8 mouse cellular contexts compared by ENCODE assay signal in the genomic region with DNA sequence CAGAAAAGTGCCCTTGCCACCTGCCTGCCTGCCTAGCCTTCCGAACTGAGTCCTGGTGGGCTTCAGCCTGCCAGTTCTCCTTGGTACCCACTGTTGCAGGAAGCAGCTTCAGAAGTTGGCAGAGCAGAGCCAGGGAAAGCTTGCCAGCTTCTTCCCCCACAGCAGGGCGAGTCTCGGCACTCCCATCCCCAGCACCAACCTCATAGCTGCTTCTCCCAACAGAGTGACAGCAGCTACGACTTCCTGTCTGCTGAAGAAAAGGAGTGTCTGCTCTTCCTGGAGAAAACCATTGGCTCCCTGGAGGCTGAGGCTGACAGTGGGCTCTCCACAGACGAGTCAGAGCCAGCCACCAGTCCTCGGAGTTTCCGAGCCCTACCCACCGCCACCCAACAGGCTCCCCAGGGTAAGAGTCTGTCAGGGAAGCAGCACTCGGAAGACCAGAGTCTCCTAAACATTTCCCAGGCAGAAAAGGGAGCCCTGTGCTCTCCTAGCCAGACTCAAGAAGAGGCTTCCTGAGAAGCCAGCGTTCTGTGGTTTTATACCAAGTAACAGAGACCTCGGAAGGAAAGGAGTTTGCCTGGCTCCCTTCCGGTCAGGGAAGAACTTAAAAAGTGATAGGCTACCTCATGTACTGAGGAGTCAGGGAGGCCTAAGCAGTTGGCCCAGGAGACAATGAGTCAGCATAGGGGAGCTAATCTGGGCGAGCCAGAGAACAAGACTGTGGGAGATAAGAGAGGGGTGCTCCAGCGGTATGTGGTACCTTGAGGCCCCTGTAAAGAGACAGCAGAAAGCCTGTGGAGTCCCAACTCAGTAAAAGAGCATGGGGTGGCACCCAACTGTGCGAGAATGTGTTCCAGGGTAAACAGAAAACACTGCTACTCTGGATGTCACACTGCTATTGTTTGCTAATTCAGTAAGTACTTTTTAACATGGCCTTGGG. TPM values are rescaled to one million over a fixed set of nuclear protein-coding genes. Genes with fewer than 3 reads are reported as not detected.
DNase-seq lines count a peak whose midpoint lies in the region; ATAC-seq and TF ChIP-seq lines count a peak whose summit lies in the region.

No protein-coding gene starts in this region.

- WGBS in midbrain, embryonic 11.5 days, result 58% methylated on average over 15 of the region's 15 CpGs
- WGBS in midbrain, embryonic 15.5 days, result 58% methylated on average over 15 of the region's 15 CpGs
- WGBS in liver, embryonic 11.5 days, result 26% methylated on average over 15 of the region's 15 CpGs
- WGBS in small intestine, adult 2 months, result 33% methylated on average over 15 of the region's 15 CpGs

- no peaks in the 10 kb centered on the region for H3K4me1 ChIP-seq in midbrain, embryonic 11.5 days (ENCODE audit: control insufficient read depth, insufficient read depth, low read length)
- H3K4me1 ChIP-seq in midbrain, embryonic 15.5 days, result no peaks in the 10 kb centered on the region
- peaks cover 77% of the 10 kb centered on the region for H3K4me1 ChIP-seq in liver, embryonic 11.5 days (replicated peaks; ENCODE audit: control insufficient read depth, insufficient read depth, low read length)
- H3K4me1 ChIP-seq in small intestine, adult 2 months (ENCODE audit: control insufficient read depth, insufficient read depth, insufficient read length, low read length), result peaks cover 38% of the 10 kb centered on the region

- no peak overlapping the region for H3K4me2 ChIP-seq in midbrain, embryonic 11.5 days
- no peak overlapping the region for H3K4me2 ChIP-seq in midbrain, embryonic 15.5 days
- H3K4me2 ChIP-seq in liver, embryonic 11.5 days, result peak overlapping the region; percentile 83

- no peak for TF ChIP-seq POLR2A in small intestine, adult 2 months (IDR thresholded peaks at IDR 0.05; ENCODE audit: low read depth, low read length)

- no peaks in the 10 kb centered on the region for H3K9me3 ChIP-seq in midbrain, embryonic 11.5 days (ENCODE audit: control insufficient read depth, low read length)
- H3K9me3 ChIP-seq in midbrain, embryonic 15.5 days, result no peaks in the 10 kb centered on the region
- H3K9me3 ChIP-seq in liver, embryonic 11.5 days (ENCODE audit: control insufficient read depth, low read length), result no peaks in the 10 kb centered on the region

- TF ChIP-seq CTCF in small intestine, adult 2 months (IDR thresholded peaks at IDR 0.05; ENCODE audit: extremely low read depth, insufficient read length, insufficient replicate concordance, low read depth, low read length), result no peak

- no peak overlapping the region for H3K4me3 ChIP-seq in midbrain, embryonic 11.5 days (ENCODE audit: low read depth, low read length)
- no peak overlapping the region for H3K4me3 ChIP-seq in midbrain, embryonic 15.5 days
- H3K4me3 ChIP-seq in liver, embryonic 11.5 days (ENCODE audit: low read depth, low read length), result peak overlapping the region; percentile 57
- no peak overlapping the region for H3K4me3 ChIP-seq in small intestine, adult 2 months (ENCODE audit: low read depth, low read length)

- no peak overlapping the region for H3K9ac ChIP-seq in midbrain, embryonic 11.5 days (ENCODE audit: low read length)
- H3K9ac ChIP-seq in midbrain, embryonic 15.5 days, result no peak overlapping the region
- peak overlapping the region; percentile 81 for H3K9ac ChIP-seq in liver, embryonic 11.5 days (ENCODE audit: low read depth, low read length)

- peak overlapping the region; percentile 1; the same call in 1 of the 2 replicates for H3K27ac ChIP-seq in midbrain, embryonic 11.5 days (ENCODE audit: low read depth, low read length)
- no peak overlapping the region for H3K27ac ChIP-seq in midbrain, embryonic 15.5 days
- H3K27ac ChIP-seq in liver, embryonic 11.5 days (ENCODE audit: low read depth, low read length), result peak overlapping the region; percentile 99
- H3K27ac ChIP-seq in small intestine, adult 2 months (ENCODE audit: insufficient read depth, low read depth, low read length), result peak overlapping the region; percentile 58

- H3K27me3 ChIP-seq in midbrain, embryonic 11.5 days (ENCODE audit: control insufficient read depth, insufficient read depth, low read length), result no peaks in the 10 kb centered on the region
- H3K27me3 ChIP-seq in midbrain, embryonic 15.5 days (replicated peaks), result no peaks in the 10 kb centered on the region
- H3K27me3 ChIP-seq in liver, embryonic 11.5 days (replicated peaks; ENCODE audit: control insufficient read depth, insufficient read depth, low read length), result no peaks in the 10 kb centered on the region
- no peaks in the 10 kb centered on the region for H3K27me3 ChIP-seq in small intestine, adult 2 months (ENCODE audit: control insufficient read depth, insufficient read depth, low read length)

- no peaks in the 10 kb centered on the region for H3K36me3 ChIP-seq in midbrain, embryonic 11.5 days (ENCODE audit: control insufficient read depth, insufficient read depth, low read length)
- no peaks in the 10 kb centered on the region for H3K36me3 ChIP-seq in midbrain, embryonic 15.5 days (replicated peaks)
- no peaks in the 10 kb centered on the region for H3K36me3 ChIP-seq in liver, embryonic 11.5 days (ENCODE audit: control insufficient read depth, insufficient read depth, low read length)
- peaks cover 61% of the 10 kb centered on the region for H3K36me3 ChIP-seq in small intestine, adult 2 months (ENCODE audit: control insufficient read depth, insufficient read depth, low read length)

- no peak for ATAC-seq in midbrain, embryonic 11.5 days (ENCODE audit: low FRiP score)
- ATAC-seq in midbrain, embryonic 15.5 days (replicated peaks), result no peak
- ATAC-seq in common myeloid progenitor, adult 5-6 weeks (replicated peaks; ENCODE audit: low read depth, poor library complexity, severe bottlenecking), result peak; percentile 88
- peak; percentile 98 for ATAC-seq in liver, embryonic 11.5 days (replicated peaks; ENCODE audit: low FRiP score)

- DNase-seq in midbrain, embryonic 11.5 days (ENCODE audit: low spot score, missing footprints), result peak; percentile 82
- peak; percentile 13 for DNase-seq in heart, postnatal 4 days
- peak; percentile 70 for DNase-seq in liver, embryonic 11.5 days (ENCODE audit: low spot score)
- DNase-seq in adrenal gland, adult 2 months, result no peak
- DNase-seq in ovary, postnatal 36 days (ENCODE audit: low spot score), result no peak

RNA-seq across cellular contexts. Expression of gene AA986860, which starts 9.3 kb away (rescaled TPM):
- polyA plus RNA-seq in midbrain, embryonic 11.5 days (2014; fragmentation: Nextera tagmentation; extraction: Ambion mirVana), result 0.29 and 0.37 TPM in 2 replicates
- polyA plus RNA-seq in midbrain, embryonic 15.5 days (2015; fragmentation: Nextera tagmentation; extraction: Ambion mirVana), result 0.26 and 0.56 TPM in 2 replicates
- 0.37 and 0.44 TPM in 2 replicates for total RNA-seq in common myeloid progenitor, adult 5-6 weeks (2017)
- under 1 TPM; 0.79 to 0.97 TPM for total RNA-seq in heart, postnatal 4 days (2021)
- 7.1 and 7.9 TPM in 2 replicates for polyA plus RNA-seq in liver, embryonic 11.5 days (2014; fragmentation: Nextera tagmentation; extraction: Ambion mirVana)
- 15.1 and 64.1 TPM in 2 replicates for polyA plus RNA-seq in small intestine, adult 2 months (2012; rRNA removed)
- total RNA-seq in adrenal gland, adult 2 months (2021), result 1 to 10 TPM; 3.1 to 6.8 TPM
- 1.8 and 3.7 TPM in 2 replicates for polyA plus RNA-seq in adrenal gland, adult 2 months (2012; rRNA removed)

RNA-seq across cellular contexts. Expression of gene Pfkfb2, which starts 12.0 kb away (rescaled TPM):
- polyA plus RNA-seq in midbrain, embryonic 11.5 days (2014; fragmentation: Nextera tagmentation; extraction: Ambion mirVana), result 6.3 and 9.5 TPM in 2 replicates
- 22.2 and 25.5 TPM in 2 replicates for polyA plus RNA-seq in midbrain, embryonic 15.5 days (2015; fragmentation: Nextera tagmentation; extraction: Ambion mirVana)
- 19.4 and 22.3 TPM in 2 replicates for total RNA-seq in common myeloid progenitor, adult 5-6 weeks (2017)
- total RNA-seq in heart, postnatal 4 days (2021), result 10 to 100 TPM; 25.6 to 26.0 TPM
- polyA plus RNA-seq in liver, embryonic 11.5 days (2014; fragmentation: Nextera tagmentation; extraction: Ambion mirVana), result 4.9 and 6.1 TPM in 2 replicates
- 4.2 and 9.6 TPM in 2 replicates for polyA plus RNA-seq in small intestine, adult 2 months (2012; rRNA removed)
- total RNA-seq in adrenal gland, adult 2 months (2021), result 10 to 100 TPM; 26.1 to 35.5 TPM
- 5.8 and 5.9 TPM in 2 replicates for polyA plus RNA-seq in adrenal gland, adult 2 months (2012; rRNA removed)

RNA-seq across cellular contexts. Expression of gene Yod1, which starts 23.9 kb away (rescaled TPM):
- 11.7 and 13.6 TPM in 2 replicates for polyA plus RNA-seq in midbrain, embryonic 11.5 days (2014; fragmentation: Nextera tagmentation; extraction: Ambion mirVana)
- 17.6 TPM in 2 replicates for polyA plus RNA-seq in midbrain, embryonic 15.5 days (2015; fragmentation: Nextera tagmentation; extraction: Ambion mirVana)
- 10.3 and 10.7 TPM in 2 replicates for total RNA-seq in common myeloid progenitor, adult 5-6 weeks (2017)
- 1 to 10 TPM; 6.4 to 6.5 TPM for total RNA-seq in heart, postnatal 4 days (2021)
- polyA plus RNA-seq in liver, embryonic 11.5 days (2014; fragmentation: Nextera tagmentation; extraction: Ambion mirVana), result 26.5 and 26.6 TPM in 2 replicates
- polyA plus RNA-seq in small intestine, adult 2 months (2012; rRNA removed), result 0.50 and 1.5 TPM in 2 replicates
- 10 to 100 TPM in 1 of 2 experiments, 1 to 10 TPM in 1; 9.5 to 10.6 TPM for total RNA-seq in adrenal gland, adult 2 months (2021)
- polyA plus RNA-seq in adrenal gland, adult 2 months (2012; rRNA removed), result 1.9 and 2.1 TPM in 2 replicates

RNA-seq across cellular contexts. Expression of gene Gm29427, which starts 25.5 kb away (rescaled TPM):
- polyA plus RNA-seq in midbrain, embryonic 11.5 days (2014; fragmentation: Nextera tagmentation; extraction: Ambion mirVana), result not detected in 2 replicates
- polyA plus RNA-seq in midbrain, embryonic 15.5 days (2015; fragmentation: Nextera tagmentation; extraction: Ambion mirVana), result 0.14 TPM in 1 of 2 replicates, not detected in the other
- total RNA-seq in common myeloid progenitor, adult 5-6 weeks (2017), result not detected in 2 replicates
- not detected for total RNA-seq in heart, postnatal 4 days (2021)
- not detected in 2 replicates for polyA plus RNA-seq in liver, embryonic 11.5 days (2014; fragmentation: Nextera tagmentation; extraction: Ambion mirVana)
- not detected in 2 replicates for polyA plus RNA-seq in small intestine, adult 2 months (2012; rRNA removed)
- not detected for total RNA-seq in adrenal gland, adult 2 months (2021)
- not detected in 2 replicates for polyA plus RNA-seq in adrenal gland, adult 2 months (2012; rRNA removed)

RNA-seq across cellular contexts. Expression of gene Fcamr, which starts 59.7 kb away (rescaled TPM):
- not detected in 2 replicates for polyA plus RNA-seq in midbrain, embryonic 11.5 days (2014; fragmentation: Nextera tagmentation; extraction: Ambion mirVana)
- not detected in 2 replicates for polyA plus RNA-seq in midbrain, embryonic 15.5 days (2015; fragmentation: Nextera tagmentation; extraction: Ambion mirVana)
- not detected in 2 replicates for total RNA-seq in common myeloid progenitor, adult 5-6 weeks (2017)
- total RNA-seq in heart, postnatal 4 days (2021), result under 1 TPM; 0.38 to 0.76 TPM
- polyA plus RNA-seq in liver, embryonic 11.5 days (2014; fragmentation: Nextera tagmentation; extraction: Ambion mirVana), result not detected in 2 replicates
- polyA plus RNA-seq in small intestine, adult 2 months (2012; rRNA removed), result 0.74 and 1.6 TPM in 2 replicates
- total RNA-seq in adrenal gland, adult 2 months (2021), result under 1 TPM in 1 of 2 experiments, not detected in 1; 0.17 TPM
- not detected in 2 replicates for polyA plus RNA-seq in adrenal gland, adult 2 months (2012; rRNA removed)

Comparison
In these comparisons a context has a peak if more than half of its experiments do, and no peak if none do; other contexts are left out.
1. ATAC-seq: peak in common myeloid progenitor, adult 5-6 weeks (single experiment) and liver, embryonic 11.5 days (single experiment); none in midbrain, embryonic 11.5 days (single experiment) and midbrain, embryonic 15.5 days (single experiment).
2. DNase-seq: peak in midbrain, embryonic 11.5 days (single experiment), heart, postnatal 4 days (single experiment) and liver, embryonic 11.5 days (single experiment); none in adrenal gland, adult 2 months (single experiment) and ovary, postnatal 36 days (single experiment).